16 mouse cellular contexts compared by ENCODE assay signal in genomic region chr7:13053001-13053400, GRCm38 (mm10). TPM values are rescaled to one million over a fixed set of nuclear protein-coding genes. Genes with fewer than 3 reads are reported as not detected.
"Had no signal": no experiment of that assay in that cellular context is flagged by ENCODE, and none has a peak within 500 bp of the region (broad histone marks: within the 10 kb centered on the region; RNA-seq: fewer than 3 reads in every experiment).

No protein-coding gene starts in this region.

- ATAC-seq: lung, postnatal 0 days had no signal

- H3K9ac ChIP-seq: midbrain, embryonic 13.5 days; stomach, embryonic 15.5 days had no signal

- DNase-seq: kidney, postnatal 14 days; layer of hippocampus, postnatal 36 days; lung, adult 2 months; lung, postnatal 36 days; right cerebral cortex, postnatal 14 days; thymus, postnatal 4 days had no signal

- H3K4me1 ChIP-seq: limb, embryonic 12.5 days had no signal

- H3K9me3 ChIP-seq: kidney, embryonic 15.5 days; limb, embryonic 12.5 days; liver, embryonic 15.5 days; midbrain, embryonic 13.5 days; stomach, embryonic 15.5 days had no signal

- H3K27me3 ChIP-seq: kidney, embryonic 15.5 days; limb, embryonic 12.5 days; liver, embryonic 15.5 days; midbrain, embryonic 13.5 days; stomach, embryonic 15.5 days had no signal

- H3K36me3 ChIP-seq: kidney, embryonic 15.5 days; limb, embryonic 12.5 days; liver, embryonic 15.5 days; stomach, embryonic 15.5 days had no signal

- H3K27ac ChIP-seq: limb, embryonic 12.5 days; liver, embryonic 15.5 days; midbrain, embryonic 13.5 days; stomach, embryonic 15.5 days had no signal

RNA-seq across cellular contexts. Expression of gene Vmn1r85, which starts 42.0 kb away (rescaled TPM):
- polyA plus RNA-seq: kidney, embryonic 15.5 days; large intestine, adult 2 months; limb, embryonic 12.5 days; liver, adult 2 months; liver, embryonic 15.5 days; lung, adult 2 months; lung, postnatal 0 days; neural tube, embryonic 11.5 days; spleen, adult 2 months; stomach, embryonic 15.5 days had no signal
